Mouse (Mus musculus) kidney, postnatal 10 days (tissue): ENCODE measurements around the gene Degs2.

Experiments used
- DNase-seq: peaks from one replicate; pipeline ENCODE4 v3.0.0; 2021; ENCODE audit warnings: mixed read lengths

Degs2 gene

DNA sequence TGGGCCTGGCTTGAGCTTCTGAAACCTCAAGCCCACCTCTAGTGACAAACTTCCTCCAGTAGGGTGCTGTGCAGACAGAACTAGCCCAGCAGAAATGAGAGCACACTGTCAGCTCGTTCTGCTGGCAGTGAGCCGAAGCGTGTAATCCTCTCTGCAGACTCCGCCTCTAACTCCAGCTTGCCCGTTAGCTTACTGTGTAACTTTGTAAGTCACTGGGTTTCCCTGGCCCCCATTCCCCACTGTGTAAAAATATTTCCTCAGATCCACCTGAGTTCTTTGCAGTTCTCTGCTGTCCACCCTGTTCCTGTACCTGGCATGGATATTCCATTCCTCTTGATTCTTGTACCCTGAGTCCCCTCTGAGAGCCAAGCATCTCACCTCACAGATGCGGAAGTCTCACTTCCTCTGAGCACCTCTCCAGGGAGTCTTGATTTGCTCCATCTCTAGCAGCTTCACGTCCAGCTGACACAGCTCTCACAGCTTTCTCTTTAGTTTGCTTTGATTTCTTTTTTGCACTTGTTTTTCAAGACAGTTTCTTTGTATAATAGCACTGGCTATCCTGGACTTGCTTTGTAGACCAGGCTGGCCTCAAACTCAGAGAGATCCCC lies 51.0 kb downstream of the Degs2 start:
- peak; percentile 79 for DNase-seq

DNA sequence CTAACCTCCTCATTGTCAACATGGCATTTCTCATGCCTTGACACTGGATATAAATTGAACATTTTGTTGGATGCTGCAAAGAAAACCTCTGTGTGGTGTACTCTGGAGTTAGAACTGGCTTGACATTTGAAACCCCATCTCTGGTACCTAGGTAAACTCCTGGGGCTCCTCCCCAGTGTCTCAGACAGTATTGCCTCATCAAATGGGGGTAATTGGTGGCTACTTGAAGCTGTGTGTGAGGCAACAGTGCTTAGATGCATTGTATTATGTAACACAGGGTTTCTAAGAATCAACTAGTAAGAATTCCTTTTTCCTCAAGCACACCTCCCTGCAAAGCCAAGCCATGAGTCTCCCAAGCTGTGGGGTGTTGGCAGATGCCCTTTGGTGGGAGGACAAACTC lies 54.3 kb downstream of the Degs2 start:
- DNase-seq: no peak

DNA sequence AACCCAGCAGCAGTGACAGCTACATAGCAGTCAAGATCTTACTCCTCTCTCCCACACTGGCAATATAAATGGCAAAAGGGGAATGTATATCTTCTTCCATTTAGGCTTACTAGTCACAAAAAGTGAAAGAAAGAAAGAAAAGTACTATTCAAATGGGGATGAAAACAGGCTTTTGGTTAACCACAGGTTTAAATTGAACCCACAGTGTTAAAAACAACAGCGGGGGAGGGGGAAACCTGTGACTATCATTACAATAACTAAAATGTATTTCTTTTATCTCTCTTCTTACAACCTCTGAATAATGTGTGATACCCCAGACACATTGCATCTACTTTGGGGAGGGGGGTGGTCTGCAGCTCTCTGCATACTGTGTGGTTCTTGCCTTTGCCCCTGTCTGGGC lies 55.9 kb downstream of the Degs2 start:
- DNase-seq: no peak

DNA sequence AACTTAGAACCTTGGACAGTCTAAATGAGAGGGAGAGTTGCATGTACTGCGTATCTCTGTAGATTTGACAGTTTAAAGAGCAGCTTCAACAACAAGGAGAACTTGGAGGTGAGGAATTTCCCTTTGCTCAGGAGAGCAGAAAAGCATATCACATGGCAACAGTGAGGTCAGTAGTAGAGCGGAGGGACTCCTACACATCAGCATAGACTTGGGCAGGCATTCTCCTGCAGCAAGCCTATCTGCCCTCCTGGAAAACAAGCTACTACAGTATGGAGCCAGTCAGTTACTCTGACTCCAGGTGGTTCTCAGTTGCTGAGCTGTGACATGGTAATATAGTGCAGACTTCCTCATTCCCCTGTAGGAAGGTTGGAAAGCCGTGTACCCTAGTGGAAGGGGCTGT lies 60.1 kb downstream of the Degs2 start:
- DNase-seq: no peak

DNA sequence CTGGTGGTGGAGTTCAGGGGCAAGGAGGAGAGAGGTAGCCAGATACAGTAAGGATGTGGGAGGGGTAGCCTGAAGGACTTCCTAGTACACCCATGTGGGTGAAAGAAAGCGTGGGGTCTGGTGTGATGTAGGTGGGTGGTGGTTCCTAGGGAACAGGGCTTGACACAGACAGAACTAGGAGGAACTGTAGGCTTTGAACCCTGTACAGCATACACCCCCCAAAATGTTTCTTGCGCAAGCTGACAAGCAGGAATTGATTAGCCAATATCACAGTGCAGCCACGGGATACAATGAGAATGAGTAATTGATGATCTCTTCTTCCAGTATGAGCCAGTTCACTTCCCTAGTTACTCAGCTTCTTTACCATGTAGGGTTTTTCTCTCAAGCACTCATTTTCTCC lies 63.0 kb downstream of the Degs2 start:
- DNase-seq: no peak

DNA sequence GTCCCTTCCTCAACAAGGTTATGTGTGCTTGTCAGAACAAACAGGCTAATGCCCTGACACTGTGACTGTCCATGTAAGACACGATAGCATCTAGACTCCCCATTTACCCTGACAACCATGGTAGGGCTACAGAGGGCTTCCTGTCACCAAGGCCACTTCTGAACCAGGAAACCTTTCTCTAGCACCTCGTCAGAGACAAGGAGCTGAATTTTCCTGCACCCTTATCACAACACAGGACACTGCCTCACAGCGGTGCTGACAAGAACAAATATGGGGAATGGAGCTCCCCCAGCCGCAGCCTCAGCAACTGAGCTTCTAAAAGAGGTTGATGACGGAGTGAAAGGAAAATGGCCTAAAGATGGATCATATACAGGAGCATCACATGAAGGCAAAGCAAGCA lies 64.7 kb downstream of the Degs2 start:
- no peak for DNase-seq

DNA sequence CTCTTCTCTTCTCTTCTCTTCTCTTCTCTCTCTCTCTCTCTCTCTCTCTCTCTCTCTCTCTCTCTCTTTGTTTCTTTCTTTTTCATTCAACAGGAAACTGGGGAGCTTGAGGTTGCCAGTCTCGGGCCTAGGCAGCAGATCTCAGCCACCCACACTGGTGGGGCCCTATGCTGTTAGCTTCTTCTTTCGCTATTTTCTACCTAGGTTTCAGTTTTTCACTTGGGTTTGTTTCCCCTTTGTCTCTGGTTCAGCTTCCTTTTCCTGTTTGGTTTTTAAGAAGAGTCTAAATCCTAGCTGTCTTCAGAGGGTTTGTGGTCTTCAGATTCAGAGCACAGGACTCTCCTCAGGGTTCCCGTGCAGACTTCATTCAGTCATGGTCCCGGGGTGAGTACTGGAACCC lies 66.6 kb downstream of the Degs2 start:
- no peak for DNase-seq

DNA sequence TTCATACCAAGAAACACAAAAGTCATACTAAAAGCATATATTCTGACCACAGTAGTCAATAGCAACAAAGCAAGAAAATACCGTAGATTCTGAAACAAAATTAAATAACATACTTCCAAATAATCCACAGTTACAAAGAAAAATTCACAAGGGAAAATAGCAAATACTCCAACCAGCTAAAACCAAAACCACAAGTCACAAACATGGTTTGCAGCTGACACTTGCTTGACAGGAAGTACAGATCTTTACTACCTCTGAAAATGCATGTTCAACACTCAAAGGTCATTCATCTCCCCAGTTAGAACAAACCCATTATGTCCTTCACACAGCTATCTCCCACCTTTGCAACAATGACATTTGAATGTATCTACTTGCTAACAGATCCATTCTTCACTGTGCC lies 68.1 kb downstream of the Degs2 start:
- no peak for DNase-seq

DNA sequence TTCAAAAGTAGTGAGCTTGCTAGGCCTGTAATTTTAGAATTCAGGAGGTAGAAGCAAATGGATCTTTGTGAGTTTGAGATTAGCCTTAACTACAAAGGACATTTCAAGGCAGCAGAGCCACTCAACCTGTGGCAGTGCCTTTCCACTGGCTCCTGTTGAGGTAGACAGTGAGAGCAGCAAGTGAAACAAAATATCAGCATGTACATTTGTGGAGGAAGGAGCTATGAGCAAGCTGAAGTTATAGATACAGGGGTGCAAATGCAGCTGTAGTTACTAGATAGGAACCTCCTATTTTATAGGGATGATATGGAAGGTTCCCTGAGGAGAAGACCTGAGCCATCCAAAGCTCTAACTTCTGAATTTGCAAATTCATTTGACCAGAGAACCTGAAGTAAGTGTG lies 69.6 kb downstream of the Degs2 start:
- no peak for DNase-seq

DNA sequence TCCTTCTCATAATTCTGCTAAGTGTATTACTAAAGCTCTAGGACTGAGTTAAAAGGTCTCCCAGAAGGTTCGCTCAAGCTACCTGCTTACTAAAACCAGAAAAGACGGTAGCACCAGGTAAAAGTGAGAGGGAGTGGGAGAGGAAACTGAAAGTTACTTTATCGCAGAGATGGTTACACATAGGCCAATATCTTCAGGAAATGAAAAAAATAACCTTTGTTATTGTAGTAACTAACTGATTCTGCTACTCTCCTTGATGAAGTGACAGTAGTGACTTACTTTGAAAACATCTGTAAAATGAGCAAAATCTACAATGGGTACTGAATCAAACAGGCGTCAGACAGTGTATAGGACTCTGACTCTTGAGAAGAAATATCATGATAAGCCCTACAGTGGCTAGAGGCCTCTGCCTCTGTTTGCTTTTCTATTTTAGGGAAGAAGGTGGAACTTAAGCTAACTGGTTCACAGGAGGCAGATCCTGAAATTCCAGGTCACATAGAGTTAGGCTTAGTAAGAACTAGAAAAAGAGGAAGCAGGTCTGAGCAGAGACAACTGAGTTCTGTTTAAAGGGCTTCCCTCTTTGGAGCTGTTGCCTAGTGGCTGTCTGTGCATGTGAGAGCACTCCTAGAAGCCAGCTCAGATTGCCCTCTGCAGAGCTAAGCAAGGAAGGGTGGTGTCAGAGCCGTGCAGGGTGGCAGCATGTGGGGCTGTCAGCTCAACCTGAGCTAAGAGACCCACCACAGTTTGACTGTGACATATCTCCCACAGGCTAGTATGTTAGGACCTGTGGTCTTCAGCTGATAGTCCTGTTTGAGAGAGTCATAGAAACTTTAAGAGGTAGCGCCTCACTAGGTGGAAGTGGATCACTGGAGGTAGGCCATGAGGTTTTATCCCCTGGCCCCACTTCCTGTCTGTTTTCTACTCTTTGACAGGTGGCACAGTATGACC lies 71.1 kb downstream of the Degs2 start:
- no peak for DNase-seq

DNA sequence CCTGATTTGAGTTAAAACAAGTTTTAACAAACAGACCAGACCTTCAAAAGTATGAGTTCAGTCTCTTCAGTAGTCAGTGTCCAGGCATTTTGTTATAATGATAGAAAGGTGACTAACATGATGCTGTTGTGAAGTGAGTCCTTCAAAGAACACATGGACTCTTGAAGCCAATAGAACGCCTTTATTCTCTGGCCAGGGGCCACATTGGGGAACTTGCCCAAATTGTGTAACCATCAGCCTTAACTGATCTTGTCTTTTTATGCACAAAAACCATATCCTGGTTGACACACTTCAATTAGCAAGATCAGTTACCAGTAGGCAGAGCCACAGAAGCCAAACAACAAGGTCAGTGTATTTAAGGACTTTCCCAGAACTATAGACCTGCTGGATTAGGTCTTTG lies 72.6 kb downstream of the Degs2 start:
- DNase-seq: no peak
